Mouse (Mus musculus) heart, adult 10 weeks (tissue): ENCODE results near the gene Prh1. TPM values are rescaled to one million over a fixed set of nuclear protein-coding genes. Genes with fewer than 3 reads are reported as not detected.

Experiments used
- polyA plus RNA-seq: library from polyadenylated mRNA; stranded (reverse); fragments of 350-450 nt; fragmentation: Illumina TruSeq; extraction: RNeasy Lipid Tissue Mini Kit (QIAGEN cat#74804); gene quantifications from one replicate; pipeline ENCODE4 v1.2.3, GENCODE M21; 2014; ENCODE audit warnings: low read depth, low replicate concordance

The Prh1 gene
- polyA plus RNA-seq: not detected

DNA sequence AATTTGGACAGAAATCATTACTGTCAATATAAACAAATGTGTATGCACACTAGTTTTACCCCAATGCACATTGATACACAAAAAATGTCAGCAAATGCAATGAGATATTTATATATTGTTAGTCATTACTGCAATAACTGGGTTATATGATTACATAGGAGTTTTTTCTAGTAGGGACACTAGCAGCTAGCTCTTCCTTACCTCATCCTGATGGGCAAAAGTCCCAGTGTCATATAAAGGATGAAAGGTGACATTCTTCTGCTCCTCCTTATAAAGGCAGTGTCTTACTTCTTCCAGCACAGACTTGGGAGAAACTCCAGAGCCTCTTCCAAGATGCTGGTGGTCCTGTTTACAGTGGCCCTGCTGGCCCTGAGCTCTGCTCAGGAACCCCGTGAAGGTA is at the start of gene Prh1:
Gene Prh1 (plus strand): TSS at position 301 of the 400 bp plus-strand sequence.

DNA sequence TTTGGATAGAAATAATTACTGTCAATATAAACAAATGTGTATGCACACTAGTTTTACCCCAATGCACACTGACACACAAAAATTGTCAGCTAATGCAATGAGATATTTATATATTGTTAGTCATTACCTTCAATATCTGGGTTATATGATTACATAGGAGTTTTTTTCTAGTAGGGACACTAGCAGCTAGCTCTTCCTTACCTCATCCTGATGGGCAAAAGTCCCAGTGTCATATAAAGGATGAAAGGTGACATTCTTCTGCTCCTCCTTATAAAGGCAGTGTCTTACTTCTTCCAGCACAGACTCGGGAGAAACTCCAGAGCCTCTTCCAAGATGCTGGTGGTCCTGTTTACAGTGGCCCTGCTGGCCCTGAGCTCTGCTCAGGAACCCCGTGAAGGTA is 26.0 kb downstream of the Prh1 start, which contains the start of gene Prp2:
Gene Prp2 (plus strand): TSS at position 301 of the 400 bp plus-strand sequence.

Other genes with a start within 250 kb of the Prh1 start
- gene Gm8882, start 205.7 kb upstream of the Prh1 start, polyA plus RNA-seq: not detected
- gene Prp2, start 26.1 kb downstream of the Prh1 start, polyA plus RNA-seq: not detected
- not detected for gene A630073D07Rik, start 81.7 kb downstream of the Prh1 start, polyA plus RNA-seq
- not detected for gene Tas2r120, start 87.1 kb downstream of the Prh1 start, polyA plus RNA-seq
- gene Tas2r121, start 131.2 kb downstream of the Prh1 start, polyA plus RNA-seq: not detected
- not detected for gene Tas2r122, start 142.1 kb downstream of the Prh1 start, polyA plus RNA-seq
- gene Tas2r115, start 168.2 kb downstream of the Prh1 start, polyA plus RNA-seq: not detected
- not detected for gene Tas2r124, start 184.9 kb downstream of the Prh1 start, polyA plus RNA-seq
- gene Tas2r102, start 192.3 kb downstream of the Prh1 start, polyA plus RNA-seq: not detected
- gene Tas2r136, start 208.4 kb downstream of the Prh1 start, polyA plus RNA-seq: not detected
- gene Tas2r117, start 233.0 kb downstream of the Prh1 start, polyA plus RNA-seq: not detected